Mouse (Mus musculus) heart, adult 8-10 months (tissue): ENCODE measurements around the gene Arfgap1. TPM values are rescaled to one million over a fixed set of nuclear protein-coding genes. Genes with fewer than 3 reads are reported as not detected.

ENCODE experiments used
- DNase-seq: peaks from one replicate; pipeline ENCODE4 v3.0.0; 2022; ENCODE audit warnings: low spot score
- total RNA-seq, 4 experiments: library from RNA; stranded (reverse); gene quantifications; 2 replicates each; pipeline ENCODE4 v1.2.4; 2022

Arfgap1 gene
- total RNA-seq, result 10 to 100 TPM; 28.1 to 35.6 (median 33.2) TPM

DNA sequence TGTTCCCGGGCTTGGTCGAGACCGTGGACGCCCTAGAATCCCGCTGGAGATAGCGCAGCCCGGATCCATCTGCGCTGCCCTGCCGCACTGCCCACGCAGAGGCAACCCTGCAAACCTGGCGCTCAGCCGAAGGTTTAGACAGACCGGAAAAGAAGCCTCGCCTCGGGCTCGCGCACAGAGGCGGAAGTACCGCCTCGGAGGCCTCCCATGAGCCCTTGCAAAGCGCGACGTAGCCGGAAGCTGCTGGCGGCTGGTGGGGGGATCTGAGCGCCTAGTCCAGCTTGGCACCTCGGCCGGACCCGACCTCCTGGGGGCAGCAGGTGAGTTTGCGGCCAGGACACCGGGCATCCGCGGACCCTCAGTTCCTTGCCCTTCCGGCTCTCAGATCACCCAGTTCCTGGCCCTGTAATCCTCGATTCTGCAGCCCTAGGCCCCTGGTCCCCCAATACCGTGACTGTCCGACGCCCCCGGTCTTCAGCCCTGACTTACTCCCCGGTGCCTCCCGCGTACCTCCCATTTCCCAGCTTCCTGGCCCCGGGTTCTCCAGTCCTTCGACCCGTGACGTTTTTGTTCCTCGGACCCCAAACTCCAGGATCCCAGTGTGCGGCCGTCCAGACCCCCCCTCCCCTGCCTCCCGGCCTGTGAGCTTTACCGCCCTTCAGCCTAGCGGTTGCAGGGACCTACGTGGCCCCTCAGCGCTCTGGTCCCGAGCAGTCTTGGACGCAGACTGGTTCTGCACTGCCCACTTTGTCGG, at the start of gene Arfgap1:
Arfgap1 (plus strand) TSS at position 216 of the 754 bp plus-strand sequence.
- peak; percentile 93 for DNase-seq

DNA sequence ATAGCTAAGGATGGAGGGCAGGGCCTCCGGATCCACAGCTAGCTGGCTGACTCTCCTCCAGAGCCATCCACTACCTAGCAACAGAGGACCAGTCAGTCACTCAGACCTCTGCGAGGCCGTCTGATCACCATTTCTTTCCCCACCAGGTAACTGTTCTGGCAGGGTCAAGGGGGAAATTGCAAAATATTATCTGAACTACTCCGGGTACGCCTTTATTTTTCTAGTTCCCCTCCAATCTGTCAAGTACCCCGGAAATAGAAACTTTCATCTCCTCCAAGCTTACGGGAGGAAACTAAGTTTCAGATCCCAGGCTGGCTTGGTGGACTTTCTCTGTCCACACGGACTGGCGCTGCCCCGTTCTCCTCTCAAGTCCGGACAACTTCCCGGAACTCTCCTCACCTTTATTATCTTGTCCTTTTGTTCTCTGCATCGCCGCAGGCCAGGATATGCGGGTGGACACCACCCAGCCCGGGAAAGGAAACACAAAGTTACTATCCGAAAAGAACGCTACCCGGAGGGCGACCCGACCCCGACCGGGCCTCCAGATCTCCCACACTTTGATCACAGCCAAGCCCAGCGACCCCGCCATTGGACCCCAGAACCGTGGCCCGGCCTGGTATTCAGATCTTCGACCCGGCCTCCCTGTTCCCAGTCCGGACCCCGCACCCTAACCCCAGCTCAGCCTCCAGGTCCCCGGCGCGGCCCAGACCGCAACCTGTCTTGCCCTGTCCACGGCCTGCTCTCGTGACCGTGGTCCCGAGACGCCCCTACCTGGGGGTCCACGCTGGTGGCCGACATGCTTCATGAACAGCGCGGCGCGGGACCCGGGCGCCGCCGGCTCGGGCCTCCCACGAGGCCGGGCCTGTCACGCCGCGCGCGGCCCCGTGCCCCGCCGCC, 46.9 kb upstream of the Arfgap1 start:
- peak; percentile 24 for DNase-seq

DNA sequence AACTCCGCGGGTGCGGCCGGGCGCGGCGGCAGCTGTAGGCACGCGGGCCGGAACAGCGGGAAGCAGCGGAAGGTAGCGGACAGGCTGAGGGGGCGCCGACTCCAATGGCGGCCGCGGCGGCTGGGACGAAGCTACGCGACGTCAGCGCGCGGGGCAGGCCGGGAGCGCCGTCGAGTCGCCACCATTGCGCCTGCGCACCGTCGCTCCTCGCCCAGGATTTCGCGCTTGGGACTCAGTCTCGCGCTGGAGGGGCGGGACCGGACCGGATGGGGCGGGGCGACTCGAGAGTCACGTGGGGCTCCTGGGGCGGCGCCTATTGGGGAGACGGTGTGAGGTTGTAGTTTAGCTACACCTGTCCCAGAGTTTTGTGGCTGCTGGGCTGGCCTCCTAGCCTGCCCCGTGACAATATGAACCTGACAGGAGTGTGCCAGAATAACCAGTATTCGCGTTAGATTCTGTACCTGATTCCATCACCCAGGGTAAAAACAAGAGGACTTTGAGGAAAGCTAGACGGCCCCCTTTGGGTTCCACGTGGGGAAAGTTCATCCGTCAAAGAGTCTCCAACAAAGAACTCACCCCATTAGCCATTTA, 46.1 kb upstream of the Arfgap1 start, which contains the start of gene Ythdf1:
Ythdf1 (minus strand) TSS at position 140 of the 591 bp plus-strand sequence.
- peak; percentile 97 for DNase-seq

DNA sequence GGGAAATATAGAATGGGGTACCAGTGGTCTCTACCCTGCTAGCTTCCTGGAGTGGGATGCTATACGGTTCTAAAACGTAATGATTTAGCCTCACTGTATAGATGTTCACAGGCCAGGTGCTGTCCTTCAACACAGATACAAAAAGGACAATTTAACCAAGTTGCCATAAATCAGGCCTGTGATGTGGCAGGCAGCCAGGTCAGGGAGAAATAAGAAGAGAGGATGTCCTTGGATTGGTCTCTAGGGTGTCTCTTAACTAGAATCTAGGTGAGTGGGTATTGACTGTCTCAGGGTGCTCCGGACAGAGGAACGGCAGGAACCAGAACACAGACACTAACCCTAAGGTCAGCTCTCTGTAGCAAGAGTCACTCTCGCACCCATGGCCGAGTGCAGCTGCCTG, 44.3 kb upstream of the Arfgap1 start:
- DNase-seq, result no peak

DNA sequence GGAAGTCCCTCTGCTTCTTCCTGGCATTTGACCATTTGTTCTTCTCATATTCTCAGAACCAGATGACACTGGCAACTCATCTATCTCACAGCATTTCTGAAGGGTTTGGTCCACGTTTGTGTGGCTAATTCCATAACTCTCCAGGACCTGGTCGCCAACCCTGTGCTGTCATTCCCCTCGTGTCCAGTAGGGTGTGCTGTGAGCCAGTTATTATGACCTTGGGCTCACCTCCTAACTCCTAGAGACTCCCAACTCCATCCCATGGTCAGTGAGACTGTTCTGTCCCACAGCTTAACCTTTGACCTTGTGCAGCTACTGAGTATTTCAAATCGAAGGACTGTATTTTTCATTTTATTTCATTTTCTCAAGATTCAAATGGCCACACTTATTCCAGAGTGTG, 41.8 kb upstream of the Arfgap1 start:
- DNase-seq, result peak; percentile 68

DNA sequence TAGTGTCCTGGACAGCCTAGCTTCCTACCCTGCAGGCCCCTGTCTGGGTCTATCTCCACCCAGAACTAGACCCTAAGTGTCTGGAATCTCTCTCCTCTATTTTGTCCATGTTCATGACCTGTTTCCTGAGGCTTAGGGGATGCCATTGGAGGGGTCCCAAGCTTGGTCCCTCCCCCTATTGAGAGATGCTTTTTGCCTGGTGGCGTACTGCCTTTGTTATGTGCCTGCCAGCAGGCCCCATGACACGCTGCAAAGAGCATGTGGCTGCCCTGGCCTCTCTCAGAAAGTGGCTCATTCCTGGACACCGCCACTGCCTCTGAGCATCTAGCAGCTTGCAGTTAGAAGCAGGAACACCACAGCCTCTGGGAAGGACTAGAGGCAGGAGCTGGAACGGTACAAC, 38.3 kb upstream of the Arfgap1 start, which contains the start of gene Birc7:
Birc7 (plus strand) TSS at position 301 of the 400 bp plus-strand sequence.
- DNase-seq, result no peak

DNA sequence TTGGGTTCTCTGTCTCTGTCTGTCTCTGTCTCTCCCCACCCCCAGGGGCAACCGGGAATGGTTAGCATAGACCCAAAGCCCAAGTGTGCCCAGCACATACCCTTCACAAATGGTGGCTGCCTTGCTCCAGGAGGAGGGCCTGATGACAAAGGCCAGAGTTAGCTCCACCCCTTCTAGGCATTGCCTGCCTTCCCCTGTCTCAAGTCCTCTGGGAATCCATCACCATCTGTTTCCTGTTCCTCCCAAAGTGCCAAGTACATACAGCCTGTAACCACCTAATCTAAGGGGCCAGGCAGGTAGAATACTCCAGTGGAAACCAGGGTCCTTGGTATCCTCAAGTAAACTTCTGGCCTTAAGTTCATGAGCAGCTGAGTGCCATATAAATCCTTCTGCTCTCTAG, 34.6 kb upstream of the Arfgap1 start:
- DNase-seq, result no peak

DNA sequence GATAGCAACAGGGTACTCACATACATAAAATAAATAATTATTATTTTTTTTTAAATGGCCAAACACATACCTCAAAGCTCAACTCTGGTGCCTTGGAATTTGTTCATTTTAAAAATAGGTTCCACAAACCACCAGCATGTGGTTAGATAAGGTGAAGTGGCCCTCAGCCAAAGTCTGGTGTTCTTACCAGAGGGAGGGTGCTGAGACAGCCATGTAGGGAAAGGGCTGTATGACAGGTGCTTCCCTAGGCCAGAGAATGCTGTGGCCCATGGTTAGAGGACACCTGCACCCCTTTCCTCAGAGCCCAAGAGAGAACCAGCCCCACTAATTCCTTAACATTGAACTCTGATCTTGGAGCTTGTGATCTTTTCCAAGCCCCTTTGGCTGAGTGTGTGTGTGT, 26.8 kb upstream of the Arfgap1 start:
- no peak for DNase-seq

DNA sequence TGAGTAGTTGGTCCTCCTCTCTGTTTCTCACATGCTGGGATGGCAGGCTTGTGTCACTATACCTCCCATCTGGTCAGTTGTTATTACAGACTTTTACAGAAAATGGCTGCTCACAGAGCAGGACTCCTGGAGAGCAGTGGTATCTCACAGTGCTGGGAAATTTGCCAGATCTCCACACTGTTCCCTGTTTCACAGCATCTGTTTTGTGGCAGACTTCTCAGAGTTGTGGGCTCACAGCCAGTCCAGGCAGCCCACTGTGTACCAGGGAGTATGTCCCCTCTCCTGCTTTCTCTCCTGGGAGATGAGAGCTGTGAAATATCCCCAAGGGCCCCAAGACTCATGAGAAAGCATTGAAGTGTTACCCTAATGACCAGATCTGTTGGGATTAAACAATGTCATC, 25.2 kb upstream of the Arfgap1 start:
- no peak for DNase-seq

DNA sequence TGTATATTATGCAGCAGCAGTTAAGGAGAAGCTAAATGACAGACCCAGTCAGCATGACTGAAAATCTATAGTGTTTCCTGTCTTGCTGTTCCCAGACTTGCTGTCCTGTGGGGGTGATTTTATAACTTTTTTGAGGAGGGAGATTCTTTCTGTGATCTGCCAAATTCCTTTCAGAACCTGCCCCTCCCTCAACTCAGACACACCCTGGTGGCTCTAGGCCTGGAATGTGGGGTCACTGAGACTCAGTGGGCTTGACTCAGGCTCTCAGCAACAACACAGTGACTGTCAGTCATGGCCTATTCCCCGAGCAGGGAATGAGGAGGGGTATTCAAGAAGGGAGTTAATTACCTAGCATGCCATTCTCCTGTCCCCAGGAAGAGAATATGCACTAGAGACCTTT, 17.1 kb upstream of the Arfgap1 start:
- DNase-seq, result no peak

DNA sequence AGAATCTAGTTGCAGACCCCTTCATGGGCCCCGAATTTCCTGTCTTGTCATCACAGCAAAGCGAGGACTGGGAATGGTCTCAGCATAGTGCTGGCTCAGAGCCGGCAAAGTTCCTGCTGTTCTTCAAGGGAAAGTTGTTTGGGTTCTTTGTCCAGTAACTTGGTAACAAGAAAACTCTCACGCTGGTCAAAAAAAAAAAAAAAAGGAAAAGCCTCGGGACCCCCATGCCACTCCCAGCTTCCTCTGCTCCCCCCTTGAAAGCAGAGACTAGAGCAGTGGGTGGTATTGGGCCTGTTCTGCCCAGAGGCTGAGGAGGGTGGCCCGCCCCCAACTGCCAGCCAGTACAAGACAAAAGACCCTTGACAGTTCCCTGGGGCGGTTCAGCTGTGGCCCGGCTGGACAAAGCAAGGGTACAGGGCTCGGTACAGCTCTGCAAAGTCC, 14.3 kb upstream of the Arfgap1 start:
- no peak for DNase-seq

DNA sequence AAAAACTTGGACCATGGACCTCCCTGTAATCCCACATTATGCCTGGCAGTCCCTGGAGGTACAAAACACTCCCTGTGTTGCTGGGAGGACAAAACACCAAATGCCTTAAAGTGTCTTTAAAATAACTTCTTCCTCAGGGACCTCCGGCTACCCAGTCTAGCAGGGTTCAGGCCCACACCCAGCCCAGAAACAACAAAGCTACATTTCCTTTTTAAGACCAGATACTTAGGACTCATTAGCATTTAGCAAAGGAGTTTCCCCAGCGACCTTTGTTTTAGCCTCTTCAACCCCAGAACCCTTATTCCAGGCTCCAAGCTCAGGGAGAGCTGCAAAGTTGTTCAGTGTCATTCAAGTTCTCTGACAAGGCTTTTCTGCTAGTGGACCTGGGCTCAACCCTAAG, 13.4 kb upstream of the Arfgap1 start:
- no peak for DNase-seq

DNA sequence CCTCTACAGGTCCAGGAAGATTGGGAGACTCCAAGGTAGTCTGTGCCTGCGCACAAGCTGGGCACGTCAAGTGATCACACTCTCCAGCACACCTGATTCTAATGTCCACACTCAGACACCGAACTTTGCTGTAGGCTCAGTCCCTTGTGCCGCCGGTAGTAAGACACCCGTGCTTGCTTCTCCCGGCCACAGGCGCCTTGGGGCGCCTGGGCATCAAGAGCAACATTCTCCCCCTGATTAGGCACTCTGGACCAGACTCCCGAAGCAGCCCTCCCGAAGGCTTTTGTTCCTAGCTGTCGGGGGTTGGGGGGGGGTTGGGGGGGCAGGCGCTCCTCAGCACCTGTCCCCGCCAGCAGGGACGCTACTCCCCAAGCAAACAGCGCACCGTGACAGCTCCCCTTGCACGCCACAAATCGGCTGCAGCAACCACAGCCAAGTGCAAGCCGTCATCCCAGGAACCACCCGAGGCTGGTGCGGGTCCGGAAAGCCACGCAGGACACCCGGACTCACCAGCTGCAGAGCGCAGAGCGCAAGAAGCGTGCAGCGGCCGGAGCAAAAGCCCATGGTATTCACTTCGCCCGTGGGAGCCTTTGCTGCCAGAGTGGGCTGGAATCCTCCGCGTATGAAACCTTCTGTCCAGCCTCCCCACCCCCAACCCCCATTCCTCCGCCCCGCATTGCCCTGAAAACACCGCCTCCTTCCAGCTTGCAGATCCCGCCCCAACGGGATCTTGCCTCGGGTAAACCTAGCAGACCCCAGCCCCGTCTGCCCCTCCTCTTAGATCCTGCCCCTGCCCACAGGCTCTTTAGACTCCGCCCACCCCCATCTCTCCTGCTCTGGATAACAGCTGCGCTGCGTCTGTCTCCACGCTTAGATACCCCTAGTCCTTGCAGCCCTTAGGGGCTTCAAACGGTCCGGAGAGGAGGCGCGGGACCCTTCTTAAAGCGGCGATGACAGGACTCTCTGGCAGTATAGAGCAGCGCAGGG, 12.7 kb upstream of the Arfgap1 start, which contains the start of gene Nkain4:
Nkain4 (minus strand) TSS at position 639 of the 987 bp plus-strand sequence.
- no peak for DNase-seq

DNA sequence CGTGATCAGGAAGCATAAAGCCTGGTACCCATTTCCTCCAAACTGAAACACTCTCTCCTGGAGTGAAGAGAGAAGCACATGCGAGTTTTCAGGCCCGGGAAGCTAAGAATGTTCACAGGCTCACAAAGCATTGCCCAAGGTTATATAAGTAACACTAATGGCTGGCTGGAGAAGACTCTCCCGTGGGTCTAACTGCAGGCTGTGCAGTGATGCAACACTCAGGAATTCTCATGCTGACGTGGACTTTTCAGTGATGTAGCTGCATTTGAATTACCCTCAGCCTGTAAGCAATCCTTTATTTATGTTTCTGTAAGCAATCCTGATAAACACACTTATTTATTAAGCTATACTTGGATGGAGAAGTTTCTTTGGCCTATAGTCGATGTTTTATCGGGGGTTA, 7.4 kb upstream of the Arfgap1 start:
- DNase-seq, result no peak

DNA sequence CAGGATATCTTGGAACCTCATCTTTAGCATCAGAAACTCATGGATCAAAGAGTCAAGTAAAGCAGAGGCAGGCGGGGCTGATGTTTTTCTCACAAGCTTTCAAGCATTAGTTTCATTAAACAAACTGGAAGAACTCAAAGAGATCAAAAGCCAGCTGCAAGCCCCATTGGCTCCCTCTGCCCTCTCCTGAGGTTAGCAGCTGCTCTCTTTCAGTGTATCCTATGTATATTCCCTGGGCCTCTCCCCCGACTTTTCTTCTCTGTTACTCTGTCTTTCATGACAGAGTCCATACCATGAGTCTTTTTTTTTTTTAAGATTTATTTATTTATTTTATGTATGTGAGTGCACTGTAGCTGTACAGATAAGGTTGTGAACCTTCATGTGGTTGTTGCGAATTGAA, 6.8 kb upstream of the Arfgap1 start:
- DNase-seq, result no peak

DNA sequence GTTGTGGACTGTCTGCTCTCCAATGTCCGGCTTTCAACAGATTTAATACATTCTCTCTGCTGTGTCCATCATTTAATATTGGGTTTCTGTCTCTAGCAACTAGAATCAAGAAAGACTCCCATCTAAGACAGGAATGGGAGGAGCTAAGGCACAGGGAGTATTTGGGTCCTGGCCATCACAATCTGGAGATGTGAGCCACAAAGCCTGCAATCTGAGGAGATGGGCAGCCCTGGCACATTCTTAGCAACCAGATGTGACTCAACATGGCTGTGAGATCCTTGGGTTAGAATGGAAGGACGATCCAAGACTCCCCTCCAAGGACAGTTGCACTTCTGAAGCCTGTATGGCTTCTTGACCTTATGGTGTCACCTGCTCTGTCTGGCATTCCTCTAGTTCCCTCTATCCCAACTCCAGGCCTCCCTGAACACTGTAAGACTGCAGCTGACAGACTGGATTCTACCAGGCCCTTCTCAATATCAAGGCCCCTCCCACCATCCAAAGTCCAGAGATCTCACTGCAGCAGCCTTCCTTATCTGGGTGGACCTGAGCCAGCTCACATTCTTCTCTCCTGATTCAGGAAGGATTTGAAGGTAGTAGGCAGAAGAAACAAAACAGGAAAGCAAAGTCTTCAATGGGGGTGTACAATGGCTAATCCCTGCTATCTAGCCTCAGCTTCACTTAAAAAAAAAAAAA, 4.3 kb upstream of the Arfgap1 start:
- no peak for DNase-seq

DNA sequence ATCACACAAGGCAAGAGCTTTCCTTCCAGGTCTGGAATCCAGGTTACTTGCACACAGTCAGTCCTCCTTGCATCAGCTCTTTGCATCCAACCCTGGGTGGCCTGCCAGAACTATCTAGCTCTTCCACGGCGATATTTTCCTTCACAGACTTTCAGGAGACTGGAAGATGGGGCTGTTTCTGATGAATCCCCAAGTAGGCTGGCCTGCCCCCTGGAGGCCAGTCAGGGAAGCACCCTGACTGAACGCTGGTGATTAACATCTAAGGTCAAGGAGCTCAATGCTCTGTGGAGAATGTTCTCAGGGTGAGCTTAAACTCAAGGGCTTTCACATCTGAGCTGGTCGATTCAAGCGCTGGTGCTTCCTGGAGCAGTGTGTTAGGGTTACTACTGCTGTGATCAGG, 3.1 kb upstream of the Arfgap1 start:
- DNase-seq, result peak; percentile 64

DNA sequence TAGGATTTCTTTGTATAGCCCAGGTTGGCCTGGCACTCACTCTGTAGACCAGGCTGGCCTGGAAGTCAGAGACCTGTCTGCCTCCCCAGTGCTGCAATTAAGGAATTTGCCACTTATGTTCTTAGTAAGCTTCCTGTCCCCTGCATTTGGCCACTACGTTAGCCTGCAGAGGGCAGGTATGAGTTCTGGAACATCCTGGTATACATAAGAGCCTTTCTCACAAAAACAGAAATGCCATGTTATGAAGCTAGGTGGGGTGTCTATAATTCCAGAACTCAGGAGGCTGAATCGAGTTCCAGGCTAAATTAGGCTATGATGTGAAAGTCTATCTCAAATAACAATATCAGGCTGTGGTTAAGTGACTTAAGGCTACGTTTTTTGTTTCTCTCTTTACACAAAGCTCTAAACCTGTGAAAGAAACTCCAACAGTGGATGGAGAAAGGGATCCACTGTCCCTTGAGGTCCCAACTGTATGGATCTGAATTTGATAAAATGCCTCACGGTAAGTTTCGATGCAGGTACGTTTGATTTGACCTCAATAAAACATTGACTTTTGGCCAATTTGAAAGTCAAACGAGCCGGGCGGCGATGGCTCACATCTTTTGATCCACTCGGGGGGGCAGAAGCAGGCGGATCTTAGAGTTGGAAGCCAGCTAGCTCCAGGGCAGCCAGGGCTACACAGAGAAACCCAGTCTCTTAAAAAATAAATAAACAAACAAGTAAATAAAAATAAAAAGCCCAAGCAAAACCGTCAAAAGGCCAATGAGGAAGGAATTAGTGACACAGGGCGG, 738 bp upstream of the Arfgap1 start:
- DNase-seq, result no peak

DNA sequence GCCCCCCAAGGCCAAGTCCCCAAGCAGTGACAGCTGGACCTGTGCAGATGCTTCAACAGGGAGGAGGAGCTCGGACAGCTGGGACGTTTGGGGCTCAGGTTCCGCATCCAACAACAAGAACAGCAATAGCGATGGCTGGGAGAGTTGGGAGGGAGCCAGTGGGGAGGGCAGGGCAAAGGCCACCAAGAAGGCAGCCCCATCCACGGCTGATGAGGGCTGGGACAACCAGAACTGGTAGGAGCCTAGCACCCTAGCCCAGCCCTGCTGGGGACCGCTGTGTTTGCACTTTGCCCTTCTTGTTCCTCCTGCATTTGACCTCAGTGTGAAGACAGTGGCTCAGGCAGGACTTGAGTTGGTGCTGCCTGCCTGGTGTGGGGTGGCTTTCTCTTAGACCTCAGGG, 14.1 kb downstream of the Arfgap1 start:
- no peak for DNase-seq
